Mouse (Mus musculus): ENCODE data around the gene Aco2. TPM values are rescaled to one million over a fixed set of nuclear protein-coding genes. Genes with fewer than 3 reads are reported as not detected.
A peak's percentile ranks its signal among the peaks of the same experiment; 100 is the strongest.

Gene Aco2
- polyA plus RNA-seq, 1 experiment from 2014 or later = 265 TPM

- no peak for ATAC-seq (replicated peaks)
- Histone ChIP-seq H3K9me3 (no peaks in the 10 kb centered on the region), H3K36me3 (replicated peaks) (peaks cover 32% of the 10 kb centered on the region), H3K9ac (no peak overlapping the region), H3K27me3 (replicated peaks) (no peaks in the 10 kb centered on the region), H3K4me1 (0 out of 2 replicates have a peak, but pooled peaks cover 10% of the 10 kb centered on the region), H3K4me3 (no peak overlapping the region), H3K4me2 (no peak overlapping the region), H3K27ac (no peak overlapping the region)
- 91% methylated on average over 12 of the region's 12 CpGs for WGBS
Observed at GRCm38 (mm10) chr15:81917201-81917600, 45.1 kb downstream of the Aco2 start.

- Histone ChIP-seq H3K27me3 (replicated peaks) (no peaks in the 10 kb centered on the region), H3K27ac (no peak overlapping the region), H3K9me3 (no peaks in the 10 kb centered on the region), H3K9ac (no peak overlapping the region), H3K4me1 (0 out of 2 replicates have a peak, but pooled peaks cover 12% of the 10 kb centered on the region), H3K36me3 (replicated peaks) (peaks cover 30% of the 10 kb centered on the region), H3K4me2 (no peak overlapping the region), H3K4me3 (no peak overlapping the region)
- ATAC-seq (replicated peaks) = no peak
- WGBS = 65% methylated on average over 6 of the region's 6 CpGs
Observed at GRCm38 (mm10) chr15:81917621-81918463, 45.7 kb downstream of the Aco2 start.

GRCm38 (mm10) chr15:81919062-81919461 is 47.0 kb downstream of the Aco2 start:
- H3K9ac ChIP-seq = no peak overlapping the region
- 89% methylated on average over 5 of the region's 5 CpGs for WGBS
- no peak for ATAC-seq (replicated peaks)

GRCm38 (mm10) chr15:81920546-81921217 is 48.6 kb downstream of the Aco2 start:
- H3K27ac ChIP-seq = peak overlapping the region; percentile 58
- no peak overlapping the region for H3K4me3 ChIP-seq
- 0 out of 2 replicates have a peak, but pooled peaks have one; percentile 12 for ATAC-seq (replicated peaks)
- 82% methylated on average over 10 of the region's 10 CpGs for WGBS
- no peak overlapping the region for H3K4me2 ChIP-seq
- no peaks in the 10 kb centered on the region for H3K27me3 ChIP-seq (replicated peaks)
- peaks cover 8% of the 10 kb centered on the region; the same call in 1 of the 2 replicates for H3K36me3 ChIP-seq (replicated peaks)
- peaks cover 38% of the 10 kb centered on the region for H3K4me1 ChIP-seq
- no peak overlapping the region for H3K9ac ChIP-seq
- H3K9me3 ChIP-seq = no peaks in the 10 kb centered on the region

More at GRCm38 (mm10) chr15:81919062-81919461, 47.0 kb downstream of the Aco2 start:
- H3K36me3 ChIP-seq (replicated peaks) = peaks cover 17% of the 10 kb centered on the region; the same call in 1 of the 2 replicates
- no peak overlapping the region for H3K27ac ChIP-seq
- H3K4me1 ChIP-seq = peaks cover 23% of the 10 kb centered on the region
- no peaks in the 10 kb centered on the region for H3K27me3 ChIP-seq (replicated peaks)
- no peaks in the 10 kb centered on the region for H3K9me3 ChIP-seq
- H3K4me2 ChIP-seq = no peak overlapping the region
- no peak overlapping the region for H3K4me3 ChIP-seq

- Histone ChIP-seq H3K9ac (no peak overlapping the region), H3K4me1 (peaks cover 38% of the 10 kb centered on the region)
Observed at GRCm38 (mm10) chr15:81921255-81921654, 49.1 kb downstream of the Aco2 start.

GRCm38 (mm10) chr15:81924933-81925332 is 52.8 kb downstream of the Aco2 start:
- H3K9ac ChIP-seq = no peak overlapping the region

More at GRCm38 (mm10) chr15:81921255-81921654, 49.1 kb downstream of the Aco2 start:
- peak overlapping the region; percentile 58 for H3K27ac ChIP-seq
- no peaks in the 10 kb centered on the region for H3K27me3 ChIP-seq (replicated peaks)
- no peak for ATAC-seq (replicated peaks)
- 71% methylated on average over 5 of the region's 5 CpGs for WGBS
- no peak overlapping the region for H3K4me3 ChIP-seq
- no peak overlapping the region for H3K4me2 ChIP-seq
- H3K36me3 ChIP-seq (replicated peaks) = peaks cover 5% of the 10 kb centered on the region; the same call in 1 of the 2 replicates
- no peaks in the 10 kb centered on the region for H3K9me3 ChIP-seq

GRCm38 (mm10) chr15:81925760-81926445 is 53.8 kb downstream of the Aco2 start, which contains the start of gene Polr3h:
Gene Polr3h (minus strand): TSS chr15:81926240.
- no peaks in the 10 kb centered on the region for H3K27me3 ChIP-seq (replicated peaks)
- peak within 1 kb of the TSS; percentile 51 for H3K9ac ChIP-seq
- H3K4me1 ChIP-seq = peaks cover 46% of the 10 kb centered on the region
- H3K36me3 ChIP-seq (replicated peaks) = no peaks in the 10 kb centered on the region
- peak within 1 kb of the TSS; percentile 55 for H3K4me3 ChIP-seq
- no peaks in the 10 kb centered on the region for H3K9me3 ChIP-seq
- peak within 1 kb of the TSS; percentile 85 for H3K4me2 ChIP-seq
- under 1% methylated on average over 54 of the region's 54 CpGs for WGBS
- peak within 1 kb of the TSS; percentile 84 for H3K27ac ChIP-seq
- peak; percentile 95 for ATAC-seq (replicated peaks)

More at GRCm38 (mm10) chr15:81924933-81925332, 52.8 kb downstream of the Aco2 start:
- Histone ChIP-seq H3K4me2 (peak overlapping the region; percentile 85), H3K36me3 (replicated peaks) (no peaks in the 10 kb centered on the region), H3K4me3 (peak overlapping the region; percentile 55), H3K27me3 (replicated peaks) (no peaks in the 10 kb centered on the region), H3K4me1 (peaks cover 46% of the 10 kb centered on the region), H3K9me3 (no peaks in the 10 kb centered on the region), H3K27ac (0 out of 2 replicates have a peak overlapping the region, but pooled peaks have one; percentile 14)
- no peak for ATAC-seq (replicated peaks)
- 87% methylated on average over 11 of the region's 11 CpGs for WGBS

GRCm38 (mm10) chr15:81926446-81926822 is 54.3 kb downstream of the Aco2 start:
- 23% methylated on average over 9 of the region's 9 CpGs for WGBS
- no peaks in the 10 kb centered on the region for H3K9me3 ChIP-seq
- H3K9ac ChIP-seq = no peak overlapping the region
- peak overlapping the region; percentile 84 for H3K27ac ChIP-seq
- H3K27me3 ChIP-seq (replicated peaks) = no peaks in the 10 kb centered on the region
- peaks cover 43% of the 10 kb centered on the region for H3K4me1 ChIP-seq
- peak overlapping the region; percentile 55 for H3K4me3 ChIP-seq
- ATAC-seq (replicated peaks) = peak; percentile 57; the same call in 1 of the 2 replicates
- peak overlapping the region; percentile 85 for H3K4me2 ChIP-seq
- H3K36me3 ChIP-seq (replicated peaks) = no peaks in the 10 kb centered on the region

- 49% methylated on average over 4 of the region's 4 CpGs for WGBS
- no peak for ATAC-seq (replicated peaks)
- peaks cover 34% of the 10 kb centered on the region for H3K4me1 ChIP-seq
- H3K4me2 ChIP-seq = no peak overlapping the region
- H3K27me3 ChIP-seq (replicated peaks) = no peaks in the 10 kb centered on the region
- no peak overlapping the region for H3K4me3 ChIP-seq
- peak overlapping the region; percentile 84 for H3K27ac ChIP-seq
- H3K9ac ChIP-seq = no peak overlapping the region
- H3K36me3 ChIP-seq (replicated peaks) = no peaks in the 10 kb centered on the region
- no peaks in the 10 kb centered on the region for H3K9me3 ChIP-seq
Observed at GRCm38 (mm10) chr15:81927741-81928140, 55.6 kb downstream of the Aco2 start.

GRCm38 (mm10) chr15:81928277-81928676 is 56.2 kb downstream of the Aco2 start:
- Histone ChIP-seq H3K4me2 (no peak overlapping the region), H3K9me3 (no peaks in the 10 kb centered on the region), H3K27me3 (replicated peaks) (no peaks in the 10 kb centered on the region), H3K9ac (no peak overlapping the region), H3K27ac (peak overlapping the region; percentile 56; the same call in 1 of the 2 replicates), H3K36me3 (replicated peaks) (no peaks in the 10 kb centered on the region), H3K4me3 (no peak overlapping the region), H3K4me1 (peaks cover 32% of the 10 kb centered on the region)
- no peak for ATAC-seq (replicated peaks)
- 49% methylated on average over 11 of the region's 11 CpGs for WGBS

GRCm38 (mm10) chr15:81932951-81933470 is 60.9 kb downstream of the Aco2 start:
- H3K36me3 ChIP-seq (replicated peaks) = no peaks in the 10 kb centered on the region
- H3K27me3 ChIP-seq (replicated peaks) = no peaks in the 10 kb centered on the region
- no peak overlapping the region for H3K9ac ChIP-seq
- H3K4me1 ChIP-seq = peaks cover 17% of the 10 kb centered on the region
- no peak overlapping the region for H3K4me2 ChIP-seq
- no peaks in the 10 kb centered on the region for H3K9me3 ChIP-seq
- ATAC-seq (replicated peaks) = no peak
- H3K27ac ChIP-seq = no peak overlapping the region
- H3K4me3 ChIP-seq = no peak overlapping the region
- WGBS = 33% methylated on average over 12 of the region's 12 CpGs
